Mouse (Mus musculus): ENCODE measurements around the gene Il17re.

Gene Il17re

GRCm38 (mm10) chr6:113489410-113489809, 31.1 kb downstream of the Il17re start:
- no peak for DNase-seq (ENCODE audit: low spot score in 2 of 2)

GRCm38 (mm10) chr6:113492101-113492864, 34.0 kb downstream of the Il17re start:
- no peak for DNase-seq (ENCODE audit: low spot score in 2 of 2)

- DNase-seq (ENCODE audit: low spot score in 2 of 2) = peak; percentile 57 to 86
Measured at GRCm38 (mm10) chr6:113494258-113494788, 36.0 kb downstream of the Il17re start.

GRCm38 (mm10) chr6:113495071-113495675, 36.9 kb downstream of the Il17re start:
- peak in 1 of 2 experiments; percentile 34 for DNase-seq (ENCODE audit: low spot score in 2 of 2)

GRCm38 (mm10) chr6:113499346-113499745, 41.1 kb downstream of the Il17re start:
- DNase-seq (ENCODE audit: low spot score in 2 of 2) = no peak

GRCm38 (mm10) chr6:113501388-113502084, 43.3 kb downstream of the Il17re start, which contains the start of gene Prrt3:
Gene Prrt3 (minus strand): TSS chr6:113501931.
- peak in 1 of 2 experiments; percentile 65 for DNase-seq (ENCODE audit: low spot score in 2 of 2)

GRCm38 (mm10) chr6:113502801-113503200, 44.5 kb downstream of the Il17re start:
- DNase-seq (ENCODE audit: low spot score in 2 of 2) = no peak

- no peak for DNase-seq (ENCODE audit: low spot score in 2 of 2)
Measured at GRCm38 (mm10) chr6:113505689-113506088, 47.4 kb downstream of the Il17re start.

GRCm38 (mm10) chr6:113507130-113507529, 48.8 kb downstream of the Il17re start:
- no peak for DNase-seq (ENCODE audit: low spot score in 2 of 2)

GRCm38 (mm10) chr6:113508272-113508946, 50.1 kb downstream of the Il17re start:
- DNase-seq (ENCODE audit: low spot score in 2 of 2) = peak in 1 of 2 experiments; percentile 30

GRCm38 (mm10) chr6:113508947-113509280, 50.6 kb downstream of the Il17re start:
- peak in 1 of 2 experiments; percentile 49 for DNase-seq (ENCODE audit: low spot score in 2 of 2)

GRCm38 (mm10) chr6:113513944-113514343, 55.7 kb downstream of the Il17re start:
- DNase-seq (ENCODE audit: low spot score in 2 of 2) = no peak

GRCm38 (mm10) chr6:113514600-113514999, 56.3 kb downstream of the Il17re start:
- no peak for DNase-seq (ENCODE audit: low spot score in 2 of 2)

- DNase-seq (ENCODE audit: low spot score in 2 of 2) = no peak
Measured at GRCm38 (mm10) chr6:113517434-113518080, 59.3 kb downstream of the Il17re start.
